Mouse (Mus musculus): Measurements from ENCODE around the gene Abcc4. TPM values are rescaled to one million over a fixed set of nuclear protein-coding genes. Genes with fewer than 3 reads are reported as not detected.
"Not testable (repeated sequence)": the region's sequence is repeated elsewhere in the genome, so short reads cannot be mapped to it uniquely, and the experiment has no call there.

The Abcc4 gene
- total RNA-seq, 2 experiments from 2014 or later, result 7.9 to 9.6 TPM

GRCm38 (mm10) chr14:118688643-118689042, 17.4 kb downstream of the Abcc4 start:
- intact Hi-C loops (cut with DNase I), result no loop called here
- no peak for DNase-seq (ENCODE audit: low spot score in 2 of 2)

GRCm38 (mm10) chr14:118686861-118687260, 19.2 kb downstream of the Abcc4 start:
- intact Hi-C loops (cut with DNase I), result no loop called here
- no peak for DNase-seq (ENCODE audit: low spot score in 2 of 2)

- DNase-seq (ENCODE audit: low spot score in 2 of 2), result no peak
- intact Hi-C loops (cut with DNase I), result no loop called here
These were observed 20.4 kb downstream of the Abcc4 start for GRCm38 (mm10) chr14:118685572-118685971.

- DNase-seq (ENCODE audit: low spot score in 2 of 2), result no peak
- intact Hi-C loops (cut with DNase I), result no loop called here
These were observed 23.5 kb downstream of the Abcc4 start for GRCm38 (mm10) chr14:118682339-118683034.

- intact Hi-C loops (cut with DNase I), result no loop called here
- no peak for DNase-seq (ENCODE audit: low spot score in 2 of 2)
These were observed 24.9 kb downstream of the Abcc4 start for GRCm38 (mm10) chr14:118681087-118681486.

- intact Hi-C loops (cut with DNase I), result no loop called here
- DNase-seq (ENCODE audit: low spot score in 2 of 2), result no peak
These were observed 27.6 kb downstream of the Abcc4 start for GRCm38 (mm10) chr14:118678279-118678985.

- intact Hi-C loops (cut with DNase I), result no loop called here
- DNase-seq (ENCODE audit: low spot score in 2 of 2), result no peak
These were observed 29.6 kb downstream of the Abcc4 start for GRCm38 (mm10) chr14:118676308-118676994.

- intact Hi-C loops (cut with DNase I), result no loop called here
- no peak for DNase-seq (ENCODE audit: low spot score in 2 of 2)
These were observed 31.3 kb downstream of the Abcc4 start for GRCm38 (mm10) chr14:118674705-118675139.

- intact Hi-C loops (cut with DNase I), result no loop called here
- no peak for DNase-seq (ENCODE audit: low spot score in 2 of 2)
These were observed 31.8 kb downstream of the Abcc4 start for GRCm38 (mm10) chr14:118674224-118674623.

- no peak for DNase-seq (ENCODE audit: low spot score in 2 of 2)
- intact Hi-C loops (cut with DNase I), result no loop called here
These were observed 32.5 kb downstream of the Abcc4 start for GRCm38 (mm10) chr14:118673501-118673900.

GRCm38 (mm10) chr14:118672931-118673330, 33.1 kb downstream of the Abcc4 start:
- intact Hi-C loops (cut with DNase I); DNase-seq (ENCODE audit: low spot score in 2 of 2): not testable (repeated sequence)

GRCm38 (mm10) chr14:118667499-118667898, 38.5 kb downstream of the Abcc4 start:
- intact Hi-C loops (cut with DNase I), result no loop called here
- DNase-seq (ENCODE audit: low spot score in 2 of 2), result no peak

GRCm38 (mm10) chr14:118664661-118665060, 41.4 kb downstream of the Abcc4 start:
- intact Hi-C loops (cut with DNase I), result no loop called here
- no peak for DNase-seq (ENCODE audit: low spot score in 2 of 2)

- intact Hi-C loops (cut with DNase I), result no loop called here
- no peak for DNase-seq (ENCODE audit: low spot score in 2 of 2)
These were observed 43.3 kb downstream of the Abcc4 start for GRCm38 (mm10) chr14:118662625-118663276.

GRCm38 (mm10) chr14:118662124-118662523, 43.9 kb downstream of the Abcc4 start:
- intact Hi-C loops (cut with DNase I), result no loop called here

GRCm38 (mm10) chr14:118659230-118659629, 46.8 kb downstream of the Abcc4 start:
- DNase-seq (ENCODE audit: low spot score in 2 of 2), result no peak
- intact Hi-C loops (cut with DNase I), result no loop called here

More at GRCm38 (mm10) chr14:118662124-118662523, 43.9 kb downstream of the Abcc4 start:
- DNase-seq (ENCODE audit: low spot score in 2 of 2), result peak; percentile 56 to 58

GRCm38 (mm10) chr14:118658328-118658692, 47.7 kb downstream of the Abcc4 start:
- no peak for DNase-seq (ENCODE audit: low spot score in 2 of 2)
- intact Hi-C loops (cut with DNase I), result no loop called here

- no peak for DNase-seq (ENCODE audit: low spot score in 2 of 2)
- intact Hi-C loops (cut with DNase I), result no loop called here
These were observed 48.2 kb downstream of the Abcc4 start for GRCm38 (mm10) chr14:118657673-118658327.

GRCm38 (mm10) chr14:118657206-118657605, 48.8 kb downstream of the Abcc4 start:
- no peak for DNase-seq (ENCODE audit: low spot score in 2 of 2)
- intact Hi-C loops (cut with DNase I), result no loop called here
